Mouse (Mus musculus): ENCODE results near the gene 4930435E12Rik.

Gene 4930435E12Rik

GRCm38 (mm10) chr16:38769529-38769928 lies 59.0 kb downstream of the 4930435E12Rik start:
- no peak for DNase-seq (ENCODE audit: low spot score)

- no peak for DNase-seq (ENCODE audit: low spot score)
These were observed 60.2 kb downstream of the 4930435E12Rik start for GRCm38 (mm10) chr16:38768386-38768785.

GRCm38 (mm10) chr16:38767761-38768160 lies 60.8 kb downstream of the 4930435E12Rik start:
- no peak for DNase-seq (ENCODE audit: low spot score)

- no peak for DNase-seq (ENCODE audit: low spot score)
These were observed 61.9 kb downstream of the 4930435E12Rik start for GRCm38 (mm10) chr16:38766671-38767070.

GRCm38 (mm10) chr16:38763508-38763907 lies 65.0 kb downstream of the 4930435E12Rik start:
- no peak for DNase-seq (ENCODE audit: low spot score)

- no peak for DNase-seq (ENCODE audit: low spot score)
These were observed 66.1 kb downstream of the 4930435E12Rik start for GRCm38 (mm10) chr16:38762401-38762800.

Measured in lung, postnatal 25 days (tissue).